Mouse (Mus musculus) lung, embryonic 15.5 days (tissue): Measurements from ENCODE around the gene Phyhd1. TPM values are rescaled to one million over a fixed set of nuclear protein-coding genes. Genes with fewer than 3 reads are reported as not detected.

ENCODE experiments used
- ATAC-seq: fragments of 200-750 bp; cut with Nextera tagmentation; 2 replicates; pipeline ENCODE4 v1.8.0; 2017; ENCODE audit warnings: moderate number of reproducible peaks, borderline replicate concordance; ENCODE audit not compliant: low FRiP score, low TSS enrichment; ENCODE audit errors: extremely low read depth
- H3K27ac ChIP-seq: fragments of 300-500 bp; sonication (generic); 2 replicates; pipeline ENCODE4 v1.5.1; 2015; ENCODE audit warnings: moderate library complexity, mild to moderate bottlenecking, inconsistent platforms
- H3K27me3 ChIP-seq: fragments of 300-500 bp; sonication (generic); 2 replicates; pipeline ENCODE4 v1.6.1; 2015; ENCODE audit warnings: inconsistent platforms
- H3K36me3 ChIP-seq: fragments of 300-500 bp; sonication (generic); 2 replicates; pipeline ENCODE4 v1.6.1; 2015; ENCODE audit warnings: inconsistent platforms
- H3K4me1 ChIP-seq: fragments of 300-500 bp; sonication (generic); 2 replicates; pipeline ENCODE4 v1.6.1; 2015; ENCODE audit warnings: inconsistent platforms
- H3K4me2 ChIP-seq: fragments of 300-500 bp; sonication (generic); 2 replicates; pipeline ENCODE4 v1.6.1; 2015; ENCODE audit warnings: inconsistent platforms, mild to moderate bottlenecking, moderate library complexity
- H3K4me3 ChIP-seq: fragments of 300-500 bp; sonication (generic); 2 replicates; pipeline ENCODE4 v1.5.1; 2015; ENCODE audit warnings: mild to moderate bottlenecking, inconsistent platforms
- H3K9ac ChIP-seq: fragments of 300-500 bp; sonication (generic); 2 replicates; pipeline ENCODE4 v1.6.1; 2015; ENCODE audit warnings: inconsistent platforms
- H3K9me3 ChIP-seq: fragments of 300-500 bp; sonication (generic); 2 replicates; pipeline ENCODE4 v1.6.1; 2016; ENCODE audit warnings: inconsistent platforms
- WGBS: fragments of 180-500 bp; shearing (Covaris S2); methylation state at CpG from one replicate; pipeline ENCODE4 v1.1.7; 2015; 5-methylcytosine and 5-hydroxymethylcytosine counted together
- polyA plus RNA-seq: library from polyadenylated mRNA; unstranded; fragments of >200 nt; fragmentation: Nextera tagmentation; extraction: Ambion mirVana; gene quantifications from 2 replicates; pipeline ENCODE4 v1.2.1, GENCODE M21; 2015

Gene Phyhd1
- polyA plus RNA-seq, 1 experiment from 2014 or later, result 7.1 TPM

GRCm38 (mm10) chr2:30268371-30268770, 2.4 kb downstream of the Phyhd1 start:
- no peak for ATAC-seq
- peaks cover 11% of the 10 kb centered on the region; the same call in 1 of the 2 replicates for H3K36me3 ChIP-seq
- H3K27me3 ChIP-seq, result no peaks in the 10 kb centered on the region
- H3K4me2 ChIP-seq, result no peak overlapping the region
- no peak overlapping the region for H3K4me3 ChIP-seq
- H3K4me1 ChIP-seq, result peaks cover 37% of the 10 kb centered on the region
- no peak overlapping the region for H3K27ac ChIP-seq
- WGBS, result 55% methylated on average over 4 of the region's 4 CpGs
- no peak overlapping the region for H3K9ac ChIP-seq
- H3K9me3 ChIP-seq, result no peaks in the 10 kb centered on the region

DNA sequence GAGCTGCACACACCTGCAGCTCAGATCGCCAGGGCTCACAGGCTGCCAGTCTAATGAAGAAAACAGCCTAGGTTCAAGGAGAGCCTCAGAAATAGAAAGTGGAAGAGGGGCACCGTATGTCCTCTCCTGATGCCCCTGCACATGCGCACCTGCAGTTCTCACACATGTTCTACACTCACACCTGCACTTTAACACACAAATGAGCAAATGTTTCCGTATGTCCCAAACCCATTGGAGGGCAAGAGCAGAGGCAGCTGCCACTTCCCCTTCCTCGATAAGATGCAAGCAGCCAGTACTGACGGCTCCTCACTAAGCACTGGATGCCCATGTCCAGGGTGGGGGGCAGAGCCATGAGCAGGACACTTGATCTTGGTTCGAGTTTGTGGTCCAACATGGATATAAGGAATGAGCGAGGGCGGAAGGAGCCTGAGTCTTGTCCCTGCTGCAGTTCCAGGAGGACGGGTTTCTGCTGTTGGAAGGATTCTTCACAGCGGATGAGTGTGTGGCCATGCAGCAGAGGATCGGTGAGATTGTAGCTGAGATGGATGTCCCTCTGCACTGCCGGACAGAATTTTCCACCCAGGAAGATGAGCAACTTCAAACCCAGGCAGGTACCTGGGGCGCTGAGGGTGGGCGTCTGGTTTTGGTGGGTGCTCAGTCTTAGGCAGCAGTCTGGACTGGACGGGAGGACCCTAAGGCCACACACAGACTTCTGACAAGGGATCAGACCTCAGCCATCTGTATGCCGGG, 3.4 kb downstream of the Phyhd1 start:
- H3K4me3 ChIP-seq, result no peak overlapping the region
- H3K27me3 ChIP-seq, result no peaks in the 10 kb centered on the region
- no peaks in the 10 kb centered on the region for H3K9me3 ChIP-seq
- 84% methylated on average over 17 of the region's 17 CpGs for WGBS
- H3K9ac ChIP-seq, result no peak overlapping the region
- H3K36me3 ChIP-seq, result peaks cover 2% of the 10 kb centered on the region; the same call in 1 of the 2 replicates
- peaks cover 34% of the 10 kb centered on the region for H3K4me1 ChIP-seq
- no peak overlapping the region for H3K4me2 ChIP-seq
- peak overlapping the region; percentile 50 for H3K27ac ChIP-seq
- no peak for ATAC-seq

DNA sequence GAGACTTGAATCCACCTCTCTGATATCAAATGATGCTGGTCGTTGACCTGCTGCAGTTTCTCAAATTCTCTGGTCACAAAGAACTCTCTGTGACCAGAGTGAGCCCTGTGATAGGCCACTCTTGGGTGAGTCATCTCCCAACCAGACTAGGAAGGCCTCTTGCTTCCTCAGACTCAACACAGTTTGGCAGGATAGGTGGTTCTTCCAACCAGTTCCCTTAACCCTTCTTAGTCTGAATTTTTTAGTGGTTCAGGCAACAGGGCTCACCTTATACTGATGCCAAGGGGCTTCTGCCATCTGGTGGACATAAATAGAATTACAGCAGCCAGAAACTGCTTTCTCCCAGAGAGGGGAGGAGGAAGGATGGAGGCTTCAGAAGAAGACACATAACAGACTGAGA, 4.1 kb downstream of the Phyhd1 start:
- H3K9ac ChIP-seq, result no peak overlapping the region

GRCm38 (mm10) chr2:30280743-30281142, 14.7 kb downstream of the Phyhd1 start, which contains the start of gene Gm28038:
Gm28038 (plus strand) TSS chr2:30281043.
- H3K9me3 ChIP-seq, result no peaks in the 10 kb centered on the region
- no peak within 1 kb of the TSS for H3K27ac ChIP-seq
- H3K4me3 ChIP-seq, result no peak within 1 kb of the TSS
- H3K4me2 ChIP-seq, result no peak within 1 kb of the TSS
- no peak for ATAC-seq
- H3K27me3 ChIP-seq, result no peaks in the 10 kb centered on the region
- no peak within 1 kb of the TSS for H3K9ac ChIP-seq
- no peaks in the 10 kb centered on the region for H3K36me3 ChIP-seq
- 86% methylated on average over 11 of the region's 11 CpGs for WGBS
- peaks cover 10% of the 10 kb centered on the region for H3K4me1 ChIP-seq

More for the DNA sequence above, 4.1 kb downstream of the Phyhd1 start:
- Histone ChIP-seq H3K4me3 (no peak overlapping the region), H3K27me3 (no peaks in the 10 kb centered on the region), H3K9me3 (no peaks in the 10 kb centered on the region), H3K27ac (peak overlapping the region; percentile 50), H3K36me3 (no peaks in the 10 kb centered on the region), H3K4me2 (no peak overlapping the region), H3K4me1 (peaks cover 27% of the 10 kb centered on the region)
- 15% methylated on average over 1 of the region's 1 CpGs for WGBS
- peak; percentile 69 for ATAC-seq

DNA sequence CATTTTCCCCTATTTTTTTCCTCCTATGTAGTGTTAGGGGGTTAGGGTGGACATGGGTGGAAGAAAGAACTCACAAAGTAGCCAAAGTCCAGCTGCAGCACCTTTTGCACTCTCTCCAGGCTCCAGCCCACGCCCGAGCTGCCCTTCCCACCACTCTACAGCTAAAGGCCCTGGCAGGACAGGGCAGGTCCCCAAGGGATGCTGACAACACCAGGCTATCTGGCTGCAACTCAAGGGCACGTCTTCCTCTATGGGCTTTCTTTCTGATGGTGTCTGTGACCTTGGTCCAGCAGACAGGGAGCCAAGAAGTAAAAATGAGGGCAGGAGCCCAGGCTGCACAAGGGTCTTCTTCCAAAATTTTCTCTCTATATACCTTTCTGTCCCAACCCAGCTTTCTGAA, 15.6 kb downstream of the Phyhd1 start:
- no peak overlapping the region for H3K27ac ChIP-seq
- 75% methylated on average over 3 of the region's 3 CpGs for WGBS
- H3K9ac ChIP-seq, result no peak overlapping the region
- H3K4me2 ChIP-seq, result no peak overlapping the region
- peaks cover 10% of the 10 kb centered on the region for H3K4me1 ChIP-seq
- H3K4me3 ChIP-seq, result no peak overlapping the region
- no peaks in the 10 kb centered on the region for H3K27me3 ChIP-seq
- H3K36me3 ChIP-seq, result no peaks in the 10 kb centered on the region
- H3K9me3 ChIP-seq, result no peaks in the 10 kb centered on the region
- ATAC-seq, result no peak

GRCm38 (mm10) chr2:30283193-30283592, 17.2 kb downstream of the Phyhd1 start:
- Histone ChIP-seq H3K9me3 (no peaks in the 10 kb centered on the region), H3K36me3 (no peaks in the 10 kb centered on the region), H3K27me3 (no peaks in the 10 kb centered on the region), H3K4me2 (no peak overlapping the region), H3K4me1 (peaks cover 22% of the 10 kb centered on the region), H3K4me3 (no peak overlapping the region), H3K9ac (no peak overlapping the region), H3K27ac (no peak overlapping the region)
- 86% methylated on average over 2 of the region's 2 CpGs for WGBS
- no peak for ATAC-seq

- Histone ChIP-seq H3K4me1 (peaks cover 22% of the 10 kb centered on the region), H3K27ac (no peak overlapping the region), H3K4me3 (peak overlapping the region; percentile 83), H3K27me3 (no peaks in the 10 kb centered on the region), H3K4me2 (peak overlapping the region; percentile 88), H3K9me3 (no peaks in the 10 kb centered on the region), H3K36me3 (no peaks in the 10 kb centered on the region), H3K9ac (no peak overlapping the region)
- 82% methylated on average over 5 of the region's 5 CpGs for WGBS
- no peak for ATAC-seq
Measured at GRCm38 (mm10) chr2:30285004-30285403, 19.0 kb downstream of the Phyhd1 start.

- Histone ChIP-seq H3K4me3 (peak overlapping the region; percentile 83), H3K4me1 (peaks cover 22% of the 10 kb centered on the region), H3K9me3 (no peaks in the 10 kb centered on the region), H3K4me2 (peak overlapping the region; percentile 88), H3K36me3 (no peaks in the 10 kb centered on the region), H3K9ac (peak overlapping the region; percentile 95), H3K27me3 (no peaks in the 10 kb centered on the region), H3K27ac (no peak overlapping the region)
- peak; percentile 71 for ATAC-seq
- 8% methylated on average over 38 of the region's 38 CpGs for WGBS
Measured at GRCm38 (mm10) chr2:30285416-30286181, 19.6 kb downstream of the Phyhd1 start.

- H3K36me3 ChIP-seq, result no peaks in the 10 kb centered on the region
- under 1% methylated on average over 66 of the region's 68 CpGs for WGBS
- peak; percentile 97 for ATAC-seq
- no peaks in the 10 kb centered on the region for H3K27me3 ChIP-seq
- H3K4me3 ChIP-seq, result peak within 1 kb of the TSS; percentile 83
- peak within 1 kb of the TSS; percentile 95 for H3K9ac ChIP-seq
- peak within 1 kb of the TSS; percentile 88 for H3K4me2 ChIP-seq
- peak within 1 kb of the TSS; percentile 58 for H3K27ac ChIP-seq
- H3K9me3 ChIP-seq, result no peaks in the 10 kb centered on the region
- H3K4me1 ChIP-seq, result peaks cover 22% of the 10 kb centered on the region
Measured at GRCm38 (mm10) chr2:30286192-30287026, 20.4 kb downstream of the Phyhd1 start, which contains the start of the genes Dolk and Nup188. Dolk (minus strand) TSS chr2:30286334. Nup188 (plus strand) TSS chr2:30286397.

DNA sequence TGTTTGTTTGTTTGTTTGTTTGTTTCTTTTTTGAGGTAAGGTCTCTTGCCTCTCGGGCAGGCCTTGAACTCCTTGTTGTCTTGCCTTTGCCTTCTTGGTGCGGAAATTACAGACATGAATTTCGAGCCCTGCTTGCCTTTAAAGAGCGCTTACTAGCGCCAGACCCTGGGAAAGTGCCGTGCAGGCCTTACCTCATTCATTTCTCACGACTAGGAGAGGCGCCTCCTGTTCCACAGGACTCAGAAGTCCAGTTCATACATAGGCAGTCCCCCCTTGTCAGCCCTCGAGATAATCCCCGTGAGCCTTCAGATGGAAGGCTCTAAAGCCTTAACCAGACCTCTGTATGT, 21.0 kb downstream of the Phyhd1 start:
- Histone ChIP-seq H3K9ac (peak overlapping the region; percentile 95), H3K4me3 (peak overlapping the region; percentile 83), H3K9me3 (no peaks in the 10 kb centered on the region), H3K27me3 (no peaks in the 10 kb centered on the region), H3K27ac (peak overlapping the region; percentile 58), H3K4me2 (peak overlapping the region; percentile 88), H3K4me1 (peaks cover 22% of the 10 kb centered on the region), H3K36me3 (no peaks in the 10 kb centered on the region)
- WGBS, result under 1% methylated on average over 10 of the region's 10 CpGs
- ATAC-seq, result no peak

DNA sequence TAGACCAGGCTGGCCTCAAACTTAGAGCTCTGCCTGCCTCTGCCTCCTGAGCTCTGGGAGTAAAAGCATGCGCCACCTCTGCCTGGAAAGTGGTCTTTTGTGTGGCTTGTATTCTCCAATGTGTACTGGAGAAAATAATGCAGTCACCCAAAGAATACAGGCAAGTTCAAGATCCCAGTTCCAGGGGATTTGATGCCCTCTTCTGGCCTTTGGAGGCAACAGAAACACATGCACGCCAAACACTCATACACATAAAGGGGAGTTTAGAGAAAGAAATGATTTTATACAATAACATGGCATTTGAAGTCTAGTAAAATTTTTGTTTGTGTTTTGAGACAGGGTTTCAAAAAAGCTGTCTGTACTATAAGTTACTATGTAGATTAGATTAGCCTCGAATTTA, 33.5 kb downstream of the Phyhd1 start:
- WGBS, result 74% methylated on average over 3 of the region's 3 CpGs
- no peaks in the 10 kb centered on the region for H3K27me3 ChIP-seq
- peaks cover 67% of the 10 kb centered on the region for H3K36me3 ChIP-seq
- no peak overlapping the region for H3K4me2 ChIP-seq
- no peaks in the 10 kb centered on the region for H3K4me1 ChIP-seq
- no peak overlapping the region for H3K4me3 ChIP-seq
- H3K27ac ChIP-seq, result no peak overlapping the region
- H3K9ac ChIP-seq, result no peak overlapping the region
- no peak for ATAC-seq
- H3K9me3 ChIP-seq, result no peaks in the 10 kb centered on the region
